Mouse (Mus musculus) heart, adult 11 months (tissue): Measurements from ENCODE around the gene Ahctf1.
A peak's percentile ranks its signal among the peaks of the same experiment; 100 is the strongest.

Source experiments
- DNase-seq: peaks from one replicate; pipeline ENCODE4 v3.0.0; 2022

Ahctf1 gene

DNA sequence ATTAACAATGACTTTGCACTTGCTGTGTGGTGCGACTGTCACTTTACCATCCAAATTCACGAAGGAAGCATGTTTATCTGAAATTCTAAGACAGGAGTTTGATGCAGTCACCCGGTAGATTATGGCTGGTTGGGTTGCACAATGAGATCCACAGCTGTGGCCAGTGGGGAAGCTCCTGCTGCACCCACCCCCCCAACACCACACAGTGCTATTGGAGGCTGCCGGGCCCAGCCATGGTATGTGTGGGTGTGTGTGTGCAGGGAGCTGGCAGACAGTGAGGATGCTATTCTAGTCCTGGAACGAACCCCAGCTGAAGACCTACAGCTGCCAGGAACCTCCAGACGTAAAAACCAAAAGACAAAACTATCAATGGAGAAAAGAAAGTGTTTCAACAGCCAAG is 94.1 kb downstream of the Ahctf1 start:
- DNase-seq: peak; percentile 97

DNA sequence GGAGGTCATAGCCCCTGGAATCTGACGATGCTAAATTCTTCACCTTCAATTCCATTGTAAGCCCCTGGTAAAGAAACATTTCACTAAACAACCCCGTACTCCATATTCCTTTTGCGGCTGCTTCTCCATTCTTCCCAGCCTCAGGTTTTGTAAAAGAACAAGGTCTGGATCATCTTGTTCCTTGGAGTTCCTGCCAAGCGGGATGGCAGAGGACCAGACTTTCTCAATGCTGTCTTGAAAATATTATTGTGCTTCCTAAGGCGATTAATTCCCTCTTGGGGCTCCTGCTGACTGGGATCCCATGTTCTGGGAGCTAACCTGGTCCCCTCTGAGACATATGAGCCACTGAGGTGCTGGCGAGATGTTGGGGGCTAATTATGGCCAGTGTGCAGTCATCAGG is 98.3 kb downstream of the Ahctf1 start:
- DNase-seq: no peak

DNA sequence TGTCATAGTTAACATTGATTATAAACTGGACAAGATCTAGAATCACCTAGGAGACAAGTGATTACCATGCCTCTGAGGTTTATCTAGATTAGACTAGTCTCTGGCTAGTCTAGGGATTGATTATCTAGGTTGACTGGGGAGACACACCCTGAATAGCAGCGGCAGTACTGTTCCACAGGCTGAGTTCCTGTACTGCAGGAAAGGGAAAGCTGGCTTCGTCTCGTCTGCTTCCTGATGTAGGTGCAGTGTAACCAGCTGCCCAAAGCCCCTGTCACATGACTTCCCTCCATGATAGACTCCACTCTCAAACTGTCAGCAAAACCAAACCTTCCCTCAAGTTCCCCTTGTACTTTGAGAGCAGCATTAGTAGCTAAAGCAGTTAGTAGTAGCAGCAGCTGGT is 99.3 kb downstream of the Ahctf1 start:
- peak; percentile 21 for DNase-seq
